Mouse (Mus musculus) forebrain, embryonic 16.5 days (tissue): Measurements from ENCODE around the gene Ube4a. TPM values are rescaled to one million over a fixed set of nuclear protein-coding genes. Genes with fewer than 3 reads are reported as not detected.

Experiments
- ATAC-seq: fragments of 200-750 bp; cut with Nextera tagmentation; 2 replicates; pipeline ENCODE4 v1.8.0; 2017; ENCODE audit warnings: mild to moderate bottlenecking, moderate library complexity
- H3K27ac ChIP-seq: fragments of 300-500 bp; sonication (generic); 2 replicates; pipeline ENCODE4 v1.5.1; 2014; ENCODE audit warnings: low read length, control low read depth
- H3K27me3 ChIP-seq: fragments of 300-500 bp; sonication (generic); replicated peaks from 2 replicates; pipeline ENCODE4 v1.6.1; 2014; ENCODE audit warnings: low read length; ENCODE audit not compliant: control insufficient read depth, insufficient read depth
- H3K36me3 ChIP-seq: fragments of 300-500 bp; sonication (generic); 2 replicates; pipeline ENCODE4 v1.6.1; 2014; ENCODE audit not compliant: control insufficient read depth, insufficient read depth
- H3K4me1 ChIP-seq: fragments of 300-500 bp; sonication (generic); replicated peaks from 2 replicates; pipeline ENCODE4 v1.6.1; 2014; ENCODE audit warnings: low read length; ENCODE audit not compliant: control insufficient read depth, insufficient read depth
- H3K4me2 ChIP-seq: fragments of 300-500 bp; sonication (generic); 2 replicates; pipeline ENCODE4 v1.6.1; 2014; ENCODE audit warnings: mild to moderate bottlenecking, low read length, control low read depth
- H3K4me3 ChIP-seq: fragments of 300-500 bp; sonication (generic); replicated peaks from 2 replicates; pipeline ENCODE4 v1.5.1; 2014; ENCODE audit warnings: mild to moderate bottlenecking, low read length, control low read depth
- H3K9ac ChIP-seq: fragments of 300-500 bp; sonication (generic); replicated peaks from 2 replicates; pipeline ENCODE4 v1.6.1; 2014; ENCODE audit warnings: low read depth, low read length, control low read depth
- H3K9me3 ChIP-seq: fragments of 300-500 bp; sonication (generic); 2 replicates; pipeline ENCODE4 v1.6.1; 2016; ENCODE audit warnings: low read length; ENCODE audit not compliant: control insufficient read depth
- WGBS: fragments of 180-500 bp; shearing (Covaris S2); extraction: QIAGEN DNeasy Blood & Tissue Kit; methylation state at CpG from one replicate; pipeline ENCODE4 v1.1.7; 2014; 5-methylcytosine and 5-hydroxymethylcytosine counted together
- polyA plus RNA-seq: library from polyadenylated mRNA; unstranded; fragments of >200 nt; fragmentation: Nextera tagmentation; extraction: Ambion mirVana; gene quantifications from 2 replicates; pipeline ENCODE4 v1.2.1, GENCODE M21; 2015

Ube4a gene
- polyA plus RNA-seq, 1 experiment from 2014 or later = 38.5 TPM

DNA sequence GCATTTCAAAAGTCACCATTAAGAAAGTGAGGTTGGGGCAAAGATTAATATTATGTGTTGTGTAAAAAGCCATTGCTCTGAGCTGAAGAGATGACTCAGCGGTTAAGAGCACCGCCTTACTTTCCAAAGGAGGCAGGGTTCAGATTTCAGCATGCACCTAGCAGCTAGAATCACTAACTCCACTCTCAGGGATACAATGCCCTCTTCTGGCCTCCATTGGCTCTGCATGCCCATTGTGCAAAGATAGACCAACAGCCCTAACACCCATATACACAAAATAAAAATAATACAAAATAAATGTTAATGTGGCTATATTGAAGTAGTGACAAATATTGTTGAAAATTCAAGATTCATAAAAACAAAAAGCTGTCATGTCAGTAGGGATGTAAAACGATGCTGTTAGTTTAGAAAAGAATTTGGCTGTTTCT is 1.4 kb upstream of the Ube4a start:
- 28% methylated on average over 3 of the region's 3 CpGs for WGBS
- Histone ChIP-seq H3K27ac (no peak overlapping the region), H3K4me2 (no peak overlapping the region), H3K4me3 (no peak overlapping the region), H3K9ac (no peak overlapping the region), H3K36me3 (no peaks in the 10 kb centered on the region), H3K4me1 (peaks cover 15% of the 10 kb centered on the region), H3K27me3 (0 out of 2 replicates have a peak, but pooled peaks cover 4% of the 10 kb centered on the region), H3K9me3 (no peaks in the 10 kb centered on the region)
- ATAC-seq = no peak

DNA sequence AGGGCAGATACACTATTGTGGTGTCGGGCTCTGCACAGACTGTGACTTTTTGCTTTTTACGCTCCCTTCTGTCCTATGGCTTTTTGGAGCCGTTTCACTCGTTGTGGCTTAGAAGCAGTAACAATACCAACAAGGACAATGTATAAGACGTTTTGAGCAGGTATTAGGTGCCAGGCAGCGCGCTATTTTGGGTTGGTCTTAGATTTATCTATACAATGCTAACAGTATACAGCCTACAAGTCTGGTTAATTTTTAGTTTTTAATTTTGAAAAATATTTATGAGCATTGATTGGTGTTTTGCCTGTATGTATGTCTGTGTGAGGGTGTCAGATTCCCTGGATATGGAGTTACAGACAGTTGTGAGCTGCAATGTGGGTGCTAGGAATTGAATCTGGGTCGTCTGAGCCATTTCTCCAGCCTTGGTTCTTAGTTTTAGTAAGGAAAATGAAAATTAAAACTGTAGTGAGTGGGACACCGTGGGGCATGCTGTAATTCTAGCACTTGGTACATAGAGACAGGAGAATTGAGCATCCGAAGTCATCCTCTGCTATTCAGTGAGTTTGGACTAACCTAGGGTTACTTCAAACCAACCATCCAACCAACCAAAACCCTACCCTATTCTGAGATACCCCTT is 550 bp upstream of the Ube4a start:
- ATAC-seq = peak; percentile 11
- peak overlapping the region; percentile 26; the same call in 1 of the 2 replicates for H3K27ac ChIP-seq

DNA sequence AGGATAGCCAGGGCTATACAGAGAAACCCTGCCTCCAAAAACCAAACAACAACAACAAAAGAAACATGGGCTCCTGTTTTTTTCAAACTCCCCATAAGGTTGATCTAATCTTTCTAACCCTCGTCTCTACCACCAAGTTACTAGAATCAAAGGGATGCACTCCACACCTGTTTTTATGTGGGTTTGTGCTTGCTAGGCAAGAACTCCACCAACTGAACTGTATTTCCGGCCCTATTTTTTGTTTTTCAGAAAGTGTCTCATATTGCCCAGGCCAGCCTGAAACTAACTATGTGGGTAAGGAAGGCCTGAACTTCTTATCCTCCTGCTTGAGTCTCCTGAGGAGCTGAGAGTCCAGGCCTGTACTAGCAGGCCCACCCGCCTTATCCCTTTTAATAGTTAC is 11.0 kb downstream of the Ube4a start:
- 89% methylated on average over 3 of the region's 3 CpGs for WGBS
- no peak for ATAC-seq
- H3K9me3 ChIP-seq = no peaks in the 10 kb centered on the region
- no peaks in the 10 kb centered on the region for H3K4me1 ChIP-seq
- H3K36me3 ChIP-seq = peaks cover 35% of the 10 kb centered on the region
- H3K4me2 ChIP-seq = no peak overlapping the region
- no peak overlapping the region for H3K4me3 ChIP-seq
- no peaks in the 10 kb centered on the region for H3K27me3 ChIP-seq
- H3K27ac ChIP-seq = no peak overlapping the region
- no peak overlapping the region for H3K9ac ChIP-seq

More for the DNA sequence above, 550 bp upstream of the Ube4a start:
- H3K9me3 ChIP-seq = no peaks in the 10 kb centered on the region
- H3K4me1 ChIP-seq = peaks cover 15% of the 10 kb centered on the region
- WGBS = 16% methylated on average over 10 of the region's 10 CpGs
- H3K27me3 ChIP-seq = 0 out of 2 replicates have a peak, but pooled peaks cover 2% of the 10 kb centered on the region
- peak overlapping the region; percentile 64 for H3K4me3 ChIP-seq
- peak overlapping the region; percentile 44 for H3K9ac ChIP-seq
- peak overlapping the region; percentile 71 for H3K4me2 ChIP-seq
- peaks cover 6% of the 10 kb centered on the region for H3K36me3 ChIP-seq

DNA sequence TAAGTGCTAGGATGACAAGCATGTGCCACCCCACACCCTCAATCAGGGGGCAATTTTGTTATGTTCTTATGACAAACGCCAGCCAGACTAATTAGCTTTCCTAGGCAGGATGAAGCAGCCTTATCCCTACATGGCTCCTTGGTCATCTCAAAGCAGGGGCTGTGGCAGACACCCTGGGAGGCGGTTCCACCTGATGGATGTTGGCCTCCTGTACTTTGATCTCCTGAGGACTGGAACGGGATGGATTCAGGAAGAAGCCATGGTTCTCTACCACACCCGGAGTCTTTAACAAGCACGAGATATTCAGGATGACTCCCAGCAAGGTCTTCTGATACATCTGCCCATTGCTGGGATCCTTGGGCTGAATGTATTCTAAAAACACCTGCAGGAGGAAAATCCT is 17.6 kb downstream of the Ube4a start:
- Histone ChIP-seq H3K27me3 (no peaks in the 10 kb centered on the region), H3K9ac (no peak overlapping the region), H3K36me3 (peaks cover 42% of the 10 kb centered on the region), H3K4me3 (no peak overlapping the region), H3K9me3 (no peaks in the 10 kb centered on the region), H3K4me2 (no peak overlapping the region), H3K4me1 (no peaks in the 10 kb centered on the region), H3K27ac (no peak overlapping the region)
- WGBS = 95% methylated on average over 5 of the region's 5 CpGs
- ATAC-seq = no peak

- Histone ChIP-seq H3K4me3 (no peak overlapping the region), H3K36me3 (peaks cover 37% of the 10 kb centered on the region), H3K27ac (no peak overlapping the region), H3K27me3 (no peaks in the 10 kb centered on the region), H3K9me3 (no peaks in the 10 kb centered on the region), H3K9ac (no peak overlapping the region), H3K4me1 (no peaks in the 10 kb centered on the region), H3K4me2 (no peak overlapping the region)
- ATAC-seq = no peak
- 86% methylated on average over 7 of the region's 7 CpGs for WGBS
Measured at GRCm38 (mm10) chr9:44946185-44946695, 19.2 kb downstream of the Ube4a start.

DNA sequence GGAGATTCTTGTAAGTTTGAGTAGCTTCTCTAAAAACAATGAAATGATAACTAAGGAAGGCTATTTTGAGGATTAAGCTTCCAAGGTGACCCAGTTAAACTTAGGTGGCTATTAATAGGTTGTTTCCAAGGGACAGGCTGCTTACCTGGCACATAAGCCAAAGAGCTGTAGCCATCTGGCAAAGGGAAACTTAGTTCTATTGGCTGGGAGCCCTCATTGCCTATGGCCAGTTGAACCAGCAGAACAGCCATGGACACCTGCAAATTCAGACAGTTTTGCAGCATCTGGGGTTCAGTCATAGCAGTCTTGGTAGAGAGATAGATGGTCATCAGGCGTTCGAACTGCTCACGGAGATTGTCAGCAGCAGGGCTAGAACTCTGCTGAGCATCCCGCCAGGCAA is 23.0 kb downstream of the Ube4a start:
- H3K27me3 ChIP-seq = no peaks in the 10 kb centered on the region
- H3K9me3 ChIP-seq = no peaks in the 10 kb centered on the region
- peaks cover 24% of the 10 kb centered on the region for H3K36me3 ChIP-seq
- no peak overlapping the region for H3K4me2 ChIP-seq
- no peak overlapping the region for H3K27ac ChIP-seq
- no peak overlapping the region for H3K9ac ChIP-seq
- H3K4me1 ChIP-seq = no peaks in the 10 kb centered on the region
- no peak for ATAC-seq
- no peak overlapping the region for H3K4me3 ChIP-seq
- WGBS = 100% methylated on average over 4 of the region's 4 CpGs

DNA sequence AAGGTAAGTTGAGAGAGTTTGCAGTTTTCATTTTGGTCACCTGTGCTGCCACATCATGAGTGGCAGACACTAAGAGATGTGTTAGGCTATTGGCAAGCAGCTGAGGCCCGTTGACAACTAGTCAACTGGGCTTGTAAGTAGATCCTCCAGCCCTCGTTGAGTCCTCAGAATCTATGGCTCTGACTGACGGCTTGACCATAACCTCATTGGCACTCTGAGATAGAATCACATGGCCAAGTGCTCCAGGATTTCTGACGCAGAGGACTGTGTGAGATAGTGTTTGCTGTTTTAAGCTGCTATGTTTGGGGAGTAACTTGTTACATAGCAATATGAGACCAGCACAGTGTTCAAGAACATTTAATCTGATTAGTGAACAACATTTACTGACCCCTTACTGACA is 23.6 kb downstream of the Ube4a start:
- Histone ChIP-seq H3K9me3 (no peaks in the 10 kb centered on the region), H3K4me3 (no peak overlapping the region), H3K4me2 (no peak overlapping the region), H3K9ac (no peak overlapping the region), H3K27me3 (no peaks in the 10 kb centered on the region), H3K27ac (no peak overlapping the region), H3K36me3 (peaks cover 24% of the 10 kb centered on the region), H3K4me1 (no peaks in the 10 kb centered on the region)
- ATAC-seq = no peak
- whole genome bisulfite sequencing = 92% methylated on average over 4 of the region's 4 CpGs

DNA sequence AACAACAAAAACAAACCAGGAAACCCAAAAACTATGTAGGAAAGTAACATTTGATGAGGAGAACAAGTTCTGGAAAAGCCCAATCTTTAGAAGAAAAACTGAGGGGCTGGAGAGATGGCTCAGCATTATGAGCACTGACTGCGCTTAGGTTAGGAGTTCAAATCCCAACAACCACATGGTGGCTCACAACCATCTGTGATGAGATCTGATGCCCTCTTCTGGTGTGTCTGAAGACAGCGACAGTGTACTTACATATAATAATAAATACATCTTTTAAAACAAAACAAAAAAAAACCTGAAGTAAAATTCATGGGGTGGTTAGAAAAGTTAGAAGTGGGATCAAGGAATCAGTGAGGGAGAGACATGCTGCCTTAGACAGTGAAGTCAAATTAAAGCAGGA is 43.9 kb downstream of the Ube4a start:
- 73% methylated on average over 2 of the region's 2 CpGs for WGBS
- Histone ChIP-seq H3K4me3 (peak overlapping the region; percentile 93), H3K4me1 (peaks cover 16% of the 10 kb centered on the region), H3K27me3 (no peaks in the 10 kb centered on the region), H3K4me2 (peak overlapping the region; percentile 61), H3K36me3 (no peaks in the 10 kb centered on the region), H3K27ac (peak overlapping the region; percentile 92), H3K9ac (no peak overlapping the region; the same call in 1 of the 2 replicates), H3K9me3 (no peaks in the 10 kb centered on the region)
- ATAC-seq = no peak

- Histone ChIP-seq H3K4me1 (peaks cover 16% of the 10 kb centered on the region), H3K27me3 (no peaks in the 10 kb centered on the region), H3K4me2 (peak overlapping the region; percentile 61), H3K9ac (peak overlapping the region; percentile 47), H3K9me3 (no peaks in the 10 kb centered on the region), H3K36me3 (no peaks in the 10 kb centered on the region), H3K27ac (peak overlapping the region; percentile 92), H3K4me3 (peak overlapping the region; percentile 93)
- ATAC-seq = peak; percentile 94
- WGBS = under 1% methylated on average over 8 of the region's 8 CpGs
Measured at GRCm38 (mm10) chr9:44921123-44921468, 44.3 kb downstream of the Ube4a start.
